Mouse (Mus musculus) heart, adult 2 months (tissue): ENCODE measurements around the gene Kcnk18.

ENCODE experiments used
- CTCF ChIP-seq: fragments of 200-600 bp; IDR thresholded peaks from 2 replicates; pipeline ENCODE4 v1.8.1; 2022; ENCODE audit warnings: antibody characterized with exemption, mild to moderate bottlenecking, moderate library complexity
- EP300 ChIP-seq: fragments of 200-500 bp; IDR thresholded peaks from 2 replicates; pipeline ENCODE4 v1.6.1; 2011; ENCODE audit warnings: low read depth, low read length, control low read depth; ENCODE audit not compliant: insufficient read depth
- POLR2A ChIP-seq: fragments of 200-500 bp; IDR thresholded peaks from 2 replicates; pipeline ENCODE4 v1.6.1; 2011; ENCODE audit warnings: mild to moderate bottlenecking, low read depth, low read length, control low read depth; ENCODE audit not compliant: insufficient read depth

GRCm38 (mm10) chr19:59191123-59191505 is 27.9 kb upstream of the Kcnk18 start:
- TF ChIP-seq CTCF (no peak), POLR2A (no peak), EP300 (no peak)
